Mouse (Mus musculus): ENCODE data around the gene Nipal3. TPM values are rescaled to one million over a fixed set of nuclear protein-coding genes. Genes with fewer than 3 reads are reported as not detected.
A peak's percentile ranks its signal among the peaks of the same experiment; 100 is the strongest.

The Nipal3 gene
- polyA plus RNA-seq (2016; fragmentation: Nextera tagmentation; extraction: Ambion mirVana), result 2.8 and 3.6 TPM in 2 replicates

GRCm38 (mm10) chr4:135494521-135495396, at the start of gene Nipal3, which contains the start of gene Stpg1:
TSS of gene Nipal3 (minus strand) at chr4:135495038.
TSS of gene Stpg1 (plus strand) at chr4:135494790.
- no peaks in the 10 kb centered on the region for H3K9me3 ChIP-seq (replicated peaks)
- H3K36me3 ChIP-seq, result peaks cover 13% of the 10 kb centered on the region
- H3K27me3 ChIP-seq (replicated peaks), result no peaks in the 10 kb centered on the region
- H3K4me2 ChIP-seq, result peak within 1 kb of the TSS; percentile 87
- WGBS (ENCODE audit: insufficient replicate concordance), result under 1% methylated on average over 53 of the region's 53 CpGs
- ATAC-seq, result peak; percentile 99
- H3K4me1 ChIP-seq, result peaks cover 42% of the 10 kb centered on the region
- peak within 1 kb of the TSS; percentile 75 for H3K9ac ChIP-seq
- peak within 1 kb of the TSS; percentile 75 for H3K27ac ChIP-seq
- H3K4me3 ChIP-seq, result peak within 1 kb of the TSS; percentile 68

- ATAC-seq, result no peak
- WGBS (ENCODE audit: insufficient replicate concordance), result 85% methylated on average over 2 of the region's 2 CpGs
- no peak overlapping the region for H3K4me2 ChIP-seq
- H3K36me3 ChIP-seq, result no peaks in the 10 kb centered on the region
- H3K27me3 ChIP-seq (replicated peaks), result peaks cover 55% of the 10 kb centered on the region
- no peak overlapping the region for H3K4me3 ChIP-seq
- no peak overlapping the region for H3K27ac ChIP-seq
- no peaks in the 10 kb centered on the region for H3K9me3 ChIP-seq (replicated peaks)
- H3K9ac ChIP-seq, result no peak overlapping the region
- H3K4me1 ChIP-seq, result peaks cover 15% of the 10 kb centered on the region
These were observed 49.4 kb upstream of the Nipal3 start for GRCm38 (mm10) chr4:135544284-135544683.

- peaks cover 27% of the 10 kb centered on the region for H3K27me3 ChIP-seq (replicated peaks)
- no peak overlapping the region for H3K4me3 ChIP-seq
- H3K27ac ChIP-seq, result no peak overlapping the region
- peaks cover 4% of the 10 kb centered on the region for H3K4me1 ChIP-seq
- ATAC-seq, result no peak
- no peak overlapping the region for H3K9ac ChIP-seq
- 64% methylated on average over 9 of the region's 9 CpGs for WGBS (ENCODE audit: insufficient replicate concordance)
- no peaks in the 10 kb centered on the region for H3K36me3 ChIP-seq
- no peaks in the 10 kb centered on the region for H3K9me3 ChIP-seq (replicated peaks)
- H3K4me2 ChIP-seq, result no peak overlapping the region
These were observed 45.2 kb upstream of the Nipal3 start for GRCm38 (mm10) chr4:135540057-135540456.

- no peaks in the 10 kb centered on the region for H3K4me1 ChIP-seq
- peaks cover 18% of the 10 kb centered on the region for H3K27me3 ChIP-seq (replicated peaks)
- no peak overlapping the region for H3K4me3 ChIP-seq
- H3K27ac ChIP-seq, result no peak overlapping the region
- no peak overlapping the region for H3K4me2 ChIP-seq
- no peaks in the 10 kb centered on the region for H3K9me3 ChIP-seq (replicated peaks)
- no peak overlapping the region for H3K9ac ChIP-seq
- no peak for ATAC-seq
- H3K36me3 ChIP-seq, result no peaks in the 10 kb centered on the region
- WGBS (ENCODE audit: insufficient replicate concordance), result 67% methylated on average over 12 of the region's 12 CpGs
These were observed 44.2 kb upstream of the Nipal3 start for GRCm38 (mm10) chr4:135539056-135539455.

DNA sequence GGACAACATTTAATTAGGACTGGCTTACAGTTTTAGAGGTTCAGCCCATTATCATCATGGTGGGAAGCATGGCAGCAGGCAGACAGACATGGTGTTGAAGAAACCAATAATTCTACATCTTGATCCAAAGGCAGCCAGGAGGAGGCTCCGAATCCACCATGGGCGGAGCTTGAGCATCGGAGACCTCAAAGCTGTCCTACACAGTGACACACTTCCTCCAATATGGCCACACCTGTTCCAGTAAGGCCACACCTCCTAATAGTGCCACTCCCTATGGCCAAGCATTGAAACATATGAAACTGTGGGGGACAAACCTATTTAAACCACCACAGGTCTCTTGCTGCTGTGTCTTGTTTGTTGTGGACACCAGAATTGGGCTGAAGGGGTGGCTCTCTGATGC, 40.2 kb upstream of the Nipal3 start:
- Histone ChIP-seq H3K4me1 (no peaks in the 10 kb centered on the region), H3K4me2 (no peak overlapping the region), H3K9ac (no peak overlapping the region), H3K9me3 (replicated peaks) (peaks cover 7% of the 10 kb centered on the region), H3K36me3 (no peaks in the 10 kb centered on the region), H3K4me3 (no peak overlapping the region), H3K27me3 (replicated peaks) (peaks cover 28% of the 10 kb centered on the region), H3K27ac (no peak overlapping the region)
- 86% methylated on average over 3 of the region's 3 CpGs for WGBS (ENCODE audit: insufficient replicate concordance)
- no peak for ATAC-seq

- Histone ChIP-seq H3K36me3 (no peaks in the 10 kb centered on the region), H3K9me3 (replicated peaks) (peaks cover 7% of the 10 kb centered on the region), H3K4me1 (no peaks in the 10 kb centered on the region), H3K9ac (no peak overlapping the region), H3K27ac (no peak overlapping the region), H3K4me3 (no peak overlapping the region), H3K27me3 (replicated peaks) (peaks cover 28% of the 10 kb centered on the region), H3K4me2 (no peak overlapping the region)
- no peak for ATAC-seq
- 47% methylated on average over 6 of the region's 6 CpGs for WGBS (ENCODE audit: insufficient replicate concordance)
These were observed 38.2 kb upstream of the Nipal3 start for GRCm38 (mm10) chr4:135533001-135533400.

DNA sequence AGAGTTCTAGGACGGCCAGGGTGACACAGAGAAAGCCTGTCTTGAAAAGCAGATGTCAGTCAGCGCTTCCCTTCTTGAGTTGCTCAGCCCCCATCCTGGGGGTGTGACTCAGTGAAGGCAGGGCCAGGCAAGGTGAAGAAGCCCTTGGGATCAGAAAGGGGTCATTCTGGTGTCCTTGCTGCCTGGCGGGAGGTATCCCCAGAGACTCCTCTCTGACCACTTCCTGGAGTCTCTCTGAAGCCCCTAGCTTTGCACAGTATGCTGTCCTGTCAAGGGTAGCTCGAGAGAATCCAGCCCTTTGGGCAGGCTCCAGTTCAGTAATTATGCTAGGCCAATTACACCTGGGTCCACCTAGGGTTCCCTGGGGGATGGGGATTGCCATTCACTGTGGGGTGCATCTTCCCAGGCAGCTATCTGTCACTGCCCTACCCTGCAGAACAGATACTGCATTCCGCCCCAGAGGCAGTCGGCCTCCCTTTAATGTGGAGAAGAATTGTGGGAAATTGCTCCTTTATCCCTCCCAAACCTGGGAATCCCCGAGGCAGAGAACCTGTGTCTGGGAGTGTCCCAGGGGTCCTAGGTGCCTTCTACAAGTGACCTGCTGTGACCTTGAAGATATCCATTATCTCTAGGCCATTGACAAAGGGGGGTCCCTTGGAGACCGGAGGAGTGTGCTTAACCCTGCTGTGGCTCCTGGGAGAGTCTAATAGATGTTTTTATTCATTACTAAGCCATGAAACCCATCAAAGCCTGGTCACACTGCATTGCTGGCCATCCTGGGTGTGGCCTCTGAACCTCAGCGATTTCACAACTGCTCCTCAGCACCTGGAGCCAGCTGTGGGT, 37.2 kb upstream of the Nipal3 start:
- Histone ChIP-seq H3K27ac (no peak overlapping the region), H3K36me3 (no peaks in the 10 kb centered on the region), H3K9me3 (replicated peaks) (peaks cover 7% of the 10 kb centered on the region), H3K4me2 (no peak overlapping the region), H3K4me3 (no peak overlapping the region), H3K27me3 (replicated peaks) (peaks cover 27% of the 10 kb centered on the region), H3K9ac (no peak overlapping the region), H3K4me1 (no peaks in the 10 kb centered on the region)
- 43% methylated on average over 9 of the region's 9 CpGs for WGBS (ENCODE audit: insufficient replicate concordance)
- ATAC-seq, result no peak

- no peak for ATAC-seq
These were observed 36.4 kb upstream of the Nipal3 start for GRCm38 (mm10) chr4:135531236-135531635.

GRCm38 (mm10) chr4:135530270-135530669, 35.4 kb upstream of the Nipal3 start:
- WGBS (ENCODE audit: insufficient replicate concordance), result 37% methylated on average over 2 of the region's 2 CpGs
- Histone ChIP-seq H3K27ac (no peak overlapping the region), H3K4me3 (no peak overlapping the region), H3K36me3 (no peaks in the 10 kb centered on the region), H3K4me2 (no peak overlapping the region), H3K27me3 (replicated peaks) (peaks cover 34% of the 10 kb centered on the region), H3K9me3 (replicated peaks) (peaks cover 7% of the 10 kb centered on the region), H3K9ac (no peak overlapping the region), H3K4me1 (no peaks in the 10 kb centered on the region)
- no peak for ATAC-seq

More at GRCm38 (mm10) chr4:135531236-135531635, 36.4 kb upstream of the Nipal3 start:
- WGBS (ENCODE audit: insufficient replicate concordance), result 74% methylated on average over 9 of the region's 9 CpGs
- H3K9ac ChIP-seq, result no peak overlapping the region
- no peak overlapping the region for H3K27ac ChIP-seq
- H3K4me1 ChIP-seq, result no peaks in the 10 kb centered on the region
- no peak overlapping the region for H3K4me3 ChIP-seq
- no peak overlapping the region for H3K4me2 ChIP-seq
- peaks cover 7% of the 10 kb centered on the region for H3K9me3 ChIP-seq (replicated peaks)
- H3K36me3 ChIP-seq, result no peaks in the 10 kb centered on the region
- peaks cover 25% of the 10 kb centered on the region for H3K27me3 ChIP-seq (replicated peaks)

DNA sequence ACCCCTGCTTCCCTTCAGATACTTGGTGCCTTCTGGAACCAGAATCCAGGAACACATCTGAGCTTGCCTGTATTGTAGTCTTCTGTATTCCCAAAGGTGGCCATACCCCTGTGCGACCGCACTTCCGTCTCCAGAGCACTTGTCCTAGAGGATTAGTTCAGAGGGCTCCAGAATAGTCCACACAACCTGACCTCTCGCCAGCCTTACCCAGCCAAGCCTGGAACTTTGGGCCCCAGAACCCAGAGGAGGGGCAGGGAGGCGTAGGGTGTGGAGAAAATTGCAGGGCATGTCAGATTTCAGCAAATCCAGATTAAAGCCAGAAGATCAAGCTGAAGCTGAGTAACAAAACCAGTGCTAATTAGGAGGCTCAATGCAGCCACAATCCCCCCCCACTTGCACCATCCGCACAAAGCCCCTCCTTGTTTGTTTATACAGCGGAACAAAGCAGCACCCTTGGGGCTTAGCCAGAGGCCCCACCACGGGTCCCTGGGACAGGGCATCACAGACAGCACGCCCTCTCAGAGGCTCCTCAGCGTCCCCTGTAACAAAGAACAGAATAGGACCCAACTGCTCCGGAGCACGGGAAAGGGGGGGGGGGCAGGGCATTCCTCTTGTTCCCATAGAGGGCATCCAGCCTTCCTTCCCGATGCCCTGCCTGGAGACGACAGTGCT, 31.3 kb upstream of the Nipal3 start:
- Histone ChIP-seq H3K4me1 (no peaks in the 10 kb centered on the region), H3K4me3 (no peak overlapping the region), H3K27me3 (replicated peaks) (peaks cover 34% of the 10 kb centered on the region), H3K27ac (no peak overlapping the region), H3K9ac (no peak overlapping the region), H3K9me3 (replicated peaks) (peaks cover 7% of the 10 kb centered on the region), H3K4me2 (no peak overlapping the region), H3K36me3 (no peaks in the 10 kb centered on the region)
- no peak for ATAC-seq
- WGBS (ENCODE audit: insufficient replicate concordance), result 34% methylated on average over 14 of the region's 14 CpGs

DNA sequence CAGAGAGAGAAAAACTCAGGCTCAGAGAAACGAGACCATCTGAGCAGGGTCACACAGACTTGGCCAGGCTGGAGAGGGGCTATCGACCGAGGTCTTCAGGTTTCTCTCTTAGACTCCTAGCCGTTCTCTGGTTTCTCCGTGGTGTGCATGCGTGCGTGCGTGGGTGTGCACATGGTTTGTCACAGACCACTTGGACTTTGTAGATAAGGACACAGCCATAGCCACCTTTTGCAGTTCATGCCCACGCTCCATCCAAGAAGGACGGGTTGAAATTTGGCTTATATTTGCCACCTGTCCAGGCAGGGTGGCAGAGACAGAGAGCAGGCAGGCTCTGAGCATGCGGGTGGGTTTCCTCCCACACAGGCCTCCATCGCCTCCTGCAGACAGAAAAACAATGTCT, 30.2 kb upstream of the Nipal3 start:
- Histone ChIP-seq H3K9ac (no peak overlapping the region), H3K4me1 (no peaks in the 10 kb centered on the region), H3K9me3 (replicated peaks) (no peaks in the 10 kb centered on the region), H3K27ac (no peak overlapping the region), H3K4me3 (no peak overlapping the region), H3K27me3 (replicated peaks) (peaks cover 36% of the 10 kb centered on the region), H3K36me3 (no peaks in the 10 kb centered on the region), H3K4me2 (no peak overlapping the region)
- ATAC-seq, result no peak
- WGBS (ENCODE audit: insufficient replicate concordance), result 61% methylated on average over 12 of the region's 12 CpGs

Measured in liver, embryonic 12.5 days (tissue).